Mouse (Mus musculus): ENCODE measurements around the gene Slc3a1. TPM values are rescaled to one million over a fixed set of nuclear protein-coding genes. Genes with fewer than 3 reads are reported as not detected.

The Slc3a1 gene
- 0.21 and 0.35 TPM in 2 replicates for polyA plus RNA-seq (2014; fragmentation: Nextera tagmentation; extraction: Ambion mirVana)

DNA sequence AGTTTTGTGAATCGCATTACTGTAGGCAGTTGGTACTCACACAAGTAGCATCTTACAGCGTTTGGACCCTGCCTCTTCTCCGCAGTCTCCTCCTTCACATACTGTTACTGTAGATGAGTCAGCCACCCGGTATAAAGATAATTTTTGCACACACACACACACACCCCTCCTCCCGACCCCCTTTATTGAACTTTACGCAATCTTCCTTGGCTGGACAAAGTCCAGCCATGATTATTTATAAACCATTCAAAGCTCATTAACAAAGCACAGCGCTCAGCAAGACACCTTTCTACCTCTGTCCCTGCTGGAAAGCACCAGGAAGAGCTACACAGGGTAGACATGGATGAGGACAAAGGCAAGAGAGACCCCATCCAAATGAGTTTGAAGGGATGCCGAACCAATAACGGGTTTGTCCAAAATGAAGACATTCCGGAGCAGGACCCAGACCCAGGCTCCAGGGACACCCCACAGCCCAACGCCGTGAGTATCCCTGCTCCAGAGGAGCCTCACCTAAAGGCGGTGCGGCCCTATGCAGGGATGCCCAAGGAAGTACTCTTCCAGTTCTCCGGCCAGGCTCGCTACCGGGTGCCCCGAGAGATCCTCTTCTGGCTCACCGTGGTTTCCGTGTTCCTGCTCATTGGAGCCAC lies at the start of gene Slc3a1:
TSS of gene Slc3a1 (plus strand) at position 284 of the 647 bp plus-strand sequence.
- ATAC-seq (ENCODE audit: insufficient read depth, low FRiP score, low TSS enrichment) = no peak
- no peak within 1 kb of the TSS for H3K27ac ChIP-seq (ENCODE audit: low read depth, low read length)
- H3K27me3 ChIP-seq (ENCODE audit: control insufficient read depth, insufficient read depth, low read length) = no peaks in the 10 kb centered on the region
- no peak for DNase-seq (ENCODE audit: low spot score)
- H3K4me3 ChIP-seq (ENCODE audit: low read depth, low read length) = no peak within 1 kb of the TSS
- no peak within 1 kb of the TSS for H3K9ac ChIP-seq (ENCODE audit: low read length)
- no peaks in the 10 kb centered on the region for H3K4me1 ChIP-seq (ENCODE audit: control insufficient read depth, insufficient read depth, low read length)
- H3K9me3 ChIP-seq (ENCODE audit: control insufficient read depth, low read length) = no peaks in the 10 kb centered on the region; the same call in 1 of the 2 replicates
- H3K36me3 ChIP-seq (ENCODE audit: control insufficient read depth, insufficient read depth, low read length) = no peaks in the 10 kb centered on the region
- H3K4me2 ChIP-seq (ENCODE audit: low read depth) = no peak within 1 kb of the TSS
- WGBS = 92% methylated on average over 20 of the region's 20 CpGs

- Histone ChIP-seq H3K36me3 (ENCODE audit: control insufficient read depth, insufficient read depth, low read length) (no peaks in the 10 kb centered on the region), H3K4me1 (ENCODE audit: control insufficient read depth, insufficient read depth, low read length) (no peaks in the 10 kb centered on the region), H3K9ac (ENCODE audit: low read length) (no peak overlapping the region), H3K9me3 (ENCODE audit: control insufficient read depth, low read length) (no peaks in the 10 kb centered on the region), H3K4me2 (ENCODE audit: low read depth) (no peak overlapping the region), H3K27me3 (ENCODE audit: control insufficient read depth, insufficient read depth, low read length) (no peaks in the 10 kb centered on the region), H3K4me3 (ENCODE audit: low read depth, low read length) (no peak overlapping the region), H3K27ac (ENCODE audit: low read depth, low read length) (no peak overlapping the region)
- DNase-seq (ENCODE audit: low spot score) (no peak), ATAC-seq (ENCODE audit: insufficient read depth, low FRiP score, low TSS enrichment) (no peak)
- 76% methylated on average over 1 of the region's 1 CpGs for WGBS
Measured at GRCm38 (mm10) chr17:84981721-84982120, 46.5 kb upstream of the Slc3a1 start.

DNA sequence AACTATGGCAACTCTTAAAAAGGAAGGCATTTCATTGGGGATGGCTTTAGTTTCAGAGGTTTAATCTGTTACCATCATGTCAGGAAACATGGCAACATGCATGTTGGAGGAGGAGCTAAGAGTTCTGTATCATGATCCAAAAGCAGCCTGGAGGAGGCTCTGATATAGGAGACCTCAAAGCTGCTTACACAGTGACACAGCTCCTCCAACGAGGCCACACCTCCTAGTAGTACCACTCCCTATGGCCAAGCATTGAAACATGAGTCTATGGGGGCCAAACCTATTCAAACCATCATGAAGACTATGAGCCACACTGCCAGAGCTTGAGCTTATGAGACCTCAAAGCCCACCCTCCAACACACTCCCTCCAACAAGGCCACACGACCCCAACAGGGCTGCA lies 45.4 kb upstream of the Slc3a1 start:
- no peaks in the 10 kb centered on the region; the same call in 1 of the 2 replicates for H3K36me3 ChIP-seq (ENCODE audit: control insufficient read depth, insufficient read depth, low read length)
- no peak overlapping the region for H3K4me2 ChIP-seq (ENCODE audit: low read depth)
- ATAC-seq (ENCODE audit: insufficient read depth, low FRiP score, low TSS enrichment) (no peak), DNase-seq (ENCODE audit: low spot score) (no peak)
- no peak overlapping the region for H3K4me3 ChIP-seq (ENCODE audit: low read depth, low read length)
- no peaks in the 10 kb centered on the region for H3K9me3 ChIP-seq (ENCODE audit: control insufficient read depth, low read length)
- H3K27ac ChIP-seq (ENCODE audit: low read depth, low read length) = no peak overlapping the region
- 89% methylated on average over 2 of the region's 2 CpGs for WGBS
- no peaks in the 10 kb centered on the region for H3K27me3 ChIP-seq (ENCODE audit: control insufficient read depth, insufficient read depth, low read length)
- H3K9ac ChIP-seq (ENCODE audit: low read length) = no peak overlapping the region
- no peaks in the 10 kb centered on the region for H3K4me1 ChIP-seq (ENCODE audit: control insufficient read depth, insufficient read depth, low read length)

GRCm38 (mm10) chr17:84986368-84986767 lies 41.8 kb upstream of the Slc3a1 start:
- no peaks in the 10 kb centered on the region for H3K4me1 ChIP-seq (ENCODE audit: control insufficient read depth, insufficient read depth, low read length)
- no peaks in the 10 kb centered on the region for H3K9me3 ChIP-seq (ENCODE audit: control insufficient read depth, low read length)
- H3K9ac ChIP-seq (ENCODE audit: low read length) = no peak overlapping the region
- no peak overlapping the region for H3K4me3 ChIP-seq (ENCODE audit: low read depth, low read length)
- H3K27me3 ChIP-seq (ENCODE audit: control insufficient read depth, insufficient read depth, low read length) = no peaks in the 10 kb centered on the region
- no peaks in the 10 kb centered on the region; the same call in 1 of the 2 replicates for H3K36me3 ChIP-seq (ENCODE audit: control insufficient read depth, insufficient read depth, low read length)
- H3K4me2 ChIP-seq (ENCODE audit: low read depth) = no peak overlapping the region
- no peak for ATAC-seq (ENCODE audit: insufficient read depth, low FRiP score, low TSS enrichment)
- H3K27ac ChIP-seq (ENCODE audit: low read depth, low read length) = no peak overlapping the region
- DNase-seq (ENCODE audit: low spot score) = no peak
- 63% methylated on average over 5 of the region's 5 CpGs for WGBS

GRCm38 (mm10) chr17:84987834-84988410 lies 40.3 kb upstream of the Slc3a1 start:
- DNase-seq (ENCODE audit: low spot score) (no peak), ATAC-seq (ENCODE audit: insufficient read depth, low FRiP score, low TSS enrichment) (no peak)
- H3K36me3 ChIP-seq (ENCODE audit: control insufficient read depth, insufficient read depth, low read length) = no peaks in the 10 kb centered on the region; the same call in 1 of the 2 replicates
- H3K27me3 ChIP-seq (ENCODE audit: control insufficient read depth, insufficient read depth, low read length) = no peaks in the 10 kb centered on the region
- H3K27ac ChIP-seq (ENCODE audit: low read depth, low read length) = no peak overlapping the region
- no peaks in the 10 kb centered on the region for H3K9me3 ChIP-seq (ENCODE audit: control insufficient read depth, low read length)
- no peak overlapping the region for H3K9ac ChIP-seq (ENCODE audit: low read length)
- WGBS = 80% methylated on average over 3 of the region's 3 CpGs
- H3K4me3 ChIP-seq (ENCODE audit: low read depth, low read length) = no peak overlapping the region
- no peaks in the 10 kb centered on the region for H3K4me1 ChIP-seq (ENCODE audit: control insufficient read depth, insufficient read depth, low read length)
- H3K4me2 ChIP-seq (ENCODE audit: low read depth) = no peak overlapping the region

GRCm38 (mm10) chr17:84988514-84988913 lies 39.7 kb upstream of the Slc3a1 start:
- no peak overlapping the region for H3K27ac ChIP-seq (ENCODE audit: low read depth, low read length)
- H3K4me3 ChIP-seq (ENCODE audit: low read depth, low read length) = no peak overlapping the region
- no peak for DNase-seq (ENCODE audit: low spot score)
- no peak for ATAC-seq (ENCODE audit: insufficient read depth, low FRiP score, low TSS enrichment)
- H3K27me3 ChIP-seq (ENCODE audit: control insufficient read depth, insufficient read depth, low read length) = no peaks in the 10 kb centered on the region
- H3K36me3 ChIP-seq (ENCODE audit: control insufficient read depth, insufficient read depth, low read length) = no peaks in the 10 kb centered on the region; the same call in 1 of the 2 replicates
- no peaks in the 10 kb centered on the region for H3K9me3 ChIP-seq (ENCODE audit: control insufficient read depth, low read length)
- H3K4me2 ChIP-seq (ENCODE audit: low read depth) = no peak overlapping the region
- no peaks in the 10 kb centered on the region for H3K4me1 ChIP-seq (ENCODE audit: control insufficient read depth, insufficient read depth, low read length)
- no peak overlapping the region for H3K9ac ChIP-seq (ENCODE audit: low read length)

- WGBS = 91% methylated on average over 6 of the region's 6 CpGs
- H3K4me2 ChIP-seq (ENCODE audit: low read depth) = no peak overlapping the region
- H3K9me3 ChIP-seq (ENCODE audit: control insufficient read depth, low read length) = no peaks in the 10 kb centered on the region
- no peak overlapping the region for H3K9ac ChIP-seq (ENCODE audit: low read length)
- no peak for DNase-seq (ENCODE audit: low spot score)
- H3K4me1 ChIP-seq (ENCODE audit: control insufficient read depth, insufficient read depth, low read length) = no peaks in the 10 kb centered on the region
- H3K27ac ChIP-seq (ENCODE audit: low read depth, low read length) = no peak overlapping the region
- no peak overlapping the region for H3K4me3 ChIP-seq (ENCODE audit: low read depth, low read length)
- H3K27me3 ChIP-seq (ENCODE audit: control insufficient read depth, insufficient read depth, low read length) = no peaks in the 10 kb centered on the region
- no peak for ATAC-seq (ENCODE audit: insufficient read depth, low FRiP score, low TSS enrichment)
- peaks cover 2% of the 10 kb centered on the region; the same call in 1 of the 2 replicates for H3K36me3 ChIP-seq (ENCODE audit: control insufficient read depth, insufficient read depth, low read length)
Measured at GRCm38 (mm10) chr17:84995844-84996243, 32.3 kb upstream of the Slc3a1 start.

- ATAC-seq (ENCODE audit: insufficient read depth, low FRiP score, low TSS enrichment) (no peak), DNase-seq (ENCODE audit: low spot score) (no peak)
- H3K9ac ChIP-seq (ENCODE audit: low read length) = no peak overlapping the region
- no peak overlapping the region for H3K4me3 ChIP-seq (ENCODE audit: low read depth, low read length)
- 88% methylated on average over 1 of the region's 1 CpGs for WGBS
- no peaks in the 10 kb centered on the region for H3K4me1 ChIP-seq (ENCODE audit: control insufficient read depth, insufficient read depth, low read length)
- H3K4me2 ChIP-seq (ENCODE audit: low read depth) = no peak overlapping the region
- H3K27ac ChIP-seq (ENCODE audit: low read depth, low read length) = no peak overlapping the region
- H3K27me3 ChIP-seq (ENCODE audit: control insufficient read depth, insufficient read depth, low read length) = no peaks in the 10 kb centered on the region
- no peaks in the 10 kb centered on the region for H3K9me3 ChIP-seq (ENCODE audit: control insufficient read depth, low read length)
- peaks cover 2% of the 10 kb centered on the region; the same call in 1 of the 2 replicates for H3K36me3 ChIP-seq (ENCODE audit: control insufficient read depth, insufficient read depth, low read length)
Measured at GRCm38 (mm10) chr17:84997639-84998038, 30.5 kb upstream of the Slc3a1 start.

- no peak overlapping the region for H3K27ac ChIP-seq (ENCODE audit: low read depth, low read length)
Measured at GRCm38 (mm10) chr17:84999636-85000035, 28.5 kb upstream of the Slc3a1 start.

More at GRCm38 (mm10) chr17:84999636-85000035, 28.5 kb upstream of the Slc3a1 start:
- WGBS = 87% methylated on average over 10 of the region's 10 CpGs
- Histone ChIP-seq H3K27me3 (ENCODE audit: control insufficient read depth, insufficient read depth, low read length) (no peaks in the 10 kb centered on the region), H3K4me3 (ENCODE audit: low read depth, low read length) (no peak overlapping the region), H3K9ac (ENCODE audit: low read length) (no peak overlapping the region), H3K4me1 (ENCODE audit: control insufficient read depth, insufficient read depth, low read length) (no peaks in the 10 kb centered on the region), H3K36me3 (ENCODE audit: control insufficient read depth, insufficient read depth, low read length) (0 out of 2 replicates have a peak, but pooled peaks cover 2% of the 10 kb centered on the region), H3K4me2 (ENCODE audit: low read depth) (no peak overlapping the region), H3K9me3 (ENCODE audit: control insufficient read depth, low read length) (no peaks in the 10 kb centered on the region)
- ATAC-seq (ENCODE audit: insufficient read depth, low FRiP score, low TSS enrichment) = no peak
- DNase-seq (ENCODE audit: low spot score) = no peak
